In genomic region chr19:36409861-36410392, GRCm38 (mm10) we compare ENCODE assay signal across 8 mouse cellular contexts.
DNase-seq lines count a peak whose midpoint lies in the region; ATAC-seq and TF ChIP-seq lines count a peak whose summit lies in the region.

No protein-coding gene starts in this region.

- peak overlapping the region; percentile 75 for H3K4me3 ChIP-seq in forebrain, embryonic 12.5 days (replicated peaks)
- H3K4me3 ChIP-seq in intestine, embryonic 16.5 days (ENCODE audit: low read length), result peak overlapping the region; percentile 76
- H3K4me3 ChIP-seq in midbrain, embryonic 12.5 days, result peak overlapping the region; percentile 76

- peaks cover 10% of the 10 kb centered on the region for H3K4me1 ChIP-seq in forebrain, embryonic 12.5 days
- H3K4me1 ChIP-seq in intestine, embryonic 16.5 days (ENCODE audit: control insufficient read depth, insufficient read depth, low read length), result no peaks in the 10 kb centered on the region; the same call in 1 of the 2 replicates
- peaks cover 6% of the 10 kb centered on the region; the same call in 1 of the 2 replicates for H3K4me1 ChIP-seq in midbrain, embryonic 12.5 days

- no peaks in the 10 kb centered on the region for H3K9me3 ChIP-seq in forebrain, embryonic 12.5 days
- no peaks in the 10 kb centered on the region for H3K9me3 ChIP-seq in intestine, embryonic 16.5 days (ENCODE audit: control insufficient read depth, low read length)
- no peaks in the 10 kb centered on the region for H3K9me3 ChIP-seq in midbrain, embryonic 12.5 days

- in situ Hi-C loops in Patski (cut with MboI; ENCODE audit: low pct_unique_long_range_greater_than_20kb), result no loop called here

- no peaks in the 10 kb centered on the region for H3K27me3 ChIP-seq in Patski
- peaks cover 14% of the 10 kb centered on the region for H3K27me3 ChIP-seq in forebrain, embryonic 12.5 days
- H3K27me3 ChIP-seq in intestine, embryonic 16.5 days (replicated peaks; ENCODE audit: control insufficient read depth, insufficient read depth, low read length), result no peaks in the 10 kb centered on the region
- peaks cover 14% of the 10 kb centered on the region for H3K27me3 ChIP-seq in midbrain, embryonic 12.5 days

- TF ChIP-seq CTCF in Patski (IDR thresholded peaks at IDR 0.05), result no peak

- intact Hi-C loops in heart, postnatal 25 days (cut with DNase I), result loop anchor here (10.0 kb wide), 1 partner anchor 145 kb away; the partner anchor contains the start of gene Hectd2

- H3K4me2 ChIP-seq in forebrain, embryonic 12.5 days, result peak overlapping the region; percentile 85
- peak overlapping the region; percentile 79 for H3K4me2 ChIP-seq in intestine, embryonic 16.5 days (ENCODE audit: low read depth, low read length)
- peak overlapping the region; percentile 86 for H3K4me2 ChIP-seq in midbrain, embryonic 12.5 days (replicated peaks)

- WGBS in forebrain, embryonic 12.5 days, result 0% methylated on average over 58 of the region's 82 CpGs
- WGBS in intestine, embryonic 16.5 days, result under 1% methylated on average over 51 of the region's 82 CpGs
- WGBS in midbrain, embryonic 12.5 days, result under 1% methylated on average over 40 of the region's 82 CpGs

- H3K27ac ChIP-seq in forebrain, embryonic 12.5 days, result no peak overlapping the region
- H3K27ac ChIP-seq in intestine, embryonic 16.5 days (ENCODE audit: low read length), result peak overlapping the region; percentile 76
- H3K27ac ChIP-seq in midbrain, embryonic 12.5 days (replicated peaks), result no peak overlapping the region

- ATAC-seq in Patski, result peak; percentile 48
- peak; percentile 84; the same call in 1 of the 2 replicates for ATAC-seq in forebrain, embryonic 12.5 days (ENCODE audit: low FRiP score)
- no peak for ATAC-seq in intestine, embryonic 16.5 days
- ATAC-seq in midbrain, embryonic 12.5 days (ENCODE audit: low FRiP score, low read depth), result peak; percentile 86; the same call in 1 of the 2 replicates

- CTCF ChIA-PET in Patski (lab: Charles Lee), result no interaction called here

- H3K36me3 ChIP-seq in forebrain, embryonic 12.5 days (replicated peaks), result no peaks in the 10 kb centered on the region
- no peaks in the 10 kb centered on the region for H3K36me3 ChIP-seq in intestine, embryonic 16.5 days (ENCODE audit: control insufficient read depth, insufficient read depth, low read length)
- no peaks in the 10 kb centered on the region for H3K36me3 ChIP-seq in midbrain, embryonic 12.5 days

- H3K9ac ChIP-seq in forebrain, embryonic 12.5 days, result peak overlapping the region; percentile 64
- peak overlapping the region; percentile 80 for H3K9ac ChIP-seq in intestine, embryonic 16.5 days (ENCODE audit: low read depth, low read length)
- H3K9ac ChIP-seq in midbrain, embryonic 12.5 days (replicated peaks), result peak overlapping the region; percentile 62

- POLR2A ChIA-PET in Patski (lab: Charles Lee), result no interaction called here

- peak; percentile 19 for DNase-seq in heart, adult 8-10 months (ENCODE audit: low spot score)
- DNase-seq in heart, postnatal 25 days (ENCODE audit: low spot score), result no peak
- DNase-seq in 3134 (ENCODE audit: extremely low read depth, insufficient read length, low spot score) (peak; percentile 67), Patski (ENCODE audit: low read depth, low spot score) (no peak)
- DNase-seq in B cell, adult 2 months, result no peak

Comparison
In these comparisons a context has a peak if more than half of its experiments do, and no peak if none do; other contexts are left out.
1. DNase-seq: peak in heart, adult 8-10 months (single experiment) and 3134 (single experiment); none in heart, postnatal 25 days (single experiment), Patski (single experiment) and B cell, adult 2 months (0 of 2).
2. Peak in every context shown above with its lines, with median percentiles within 50 percentile points of each other: H3K4me2 ChIP-seq, H3K4me3 ChIP-seq and H3K9ac ChIP-seq.